Mouse (Mus musculus) adrenal gland, postnatal 10 days (tissue): ENCODE measurements around the gene 4921536K21Rik. TPM values are rescaled to one million over a fixed set of nuclear protein-coding genes. Genes with fewer than 3 reads are reported as not detected.

Source experiments
- DNase-seq: peaks from one replicate; pipeline ENCODE4 v3.0.0; 2021; ENCODE audit warnings: mixed read lengths
- total RNA-seq, 2 experiments: library from RNA; stranded (reverse); gene quantifications; 2 replicates each; pipeline ENCODE4 v1.2.3; 2021

The 4921536K21Rik gene
- total RNA-seq, 2 experiments from 2014 or later = 0.55 to 0.63 TPM

DNA sequence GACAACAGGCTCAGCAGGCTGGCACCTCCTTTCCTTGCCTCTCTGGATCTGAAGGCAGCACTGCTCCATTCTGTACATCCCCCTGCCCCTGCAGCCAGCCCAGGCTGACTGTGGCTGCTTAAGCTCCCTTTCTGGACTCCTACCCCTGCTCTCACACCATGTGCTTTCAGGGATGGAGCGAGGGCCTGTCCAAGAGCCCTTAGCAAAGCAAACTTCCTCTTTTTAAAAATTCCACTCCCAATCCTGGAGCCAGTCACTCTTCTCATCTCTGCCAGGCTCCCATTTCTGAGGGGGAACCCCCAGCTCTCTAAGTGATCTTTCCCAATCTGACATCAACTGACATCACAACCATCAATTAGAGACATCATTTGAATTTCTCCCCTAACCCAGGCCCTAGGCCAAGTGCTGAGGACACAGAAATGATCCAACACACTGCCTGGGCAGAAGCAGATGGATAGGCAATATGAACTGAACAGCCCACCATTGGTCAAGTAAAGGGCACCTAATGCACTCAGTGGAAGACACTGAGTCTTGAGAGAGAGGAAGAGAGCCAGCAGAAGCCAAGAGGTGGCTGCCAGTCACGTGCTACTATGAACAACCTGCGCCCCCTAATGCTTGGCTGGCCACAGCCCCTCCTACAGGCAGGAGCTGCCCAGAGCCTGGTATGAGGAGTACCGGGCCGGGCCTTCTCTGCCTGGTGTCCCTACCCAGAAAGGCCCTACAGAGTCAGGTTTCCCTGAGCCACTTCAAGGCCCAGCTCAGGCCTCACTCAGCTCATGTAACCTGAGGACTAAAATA, 15.8 kb upstream of the 4921536K21Rik start:
- DNase-seq = no peak

- DNase-seq = no peak
These were observed 14.3 kb upstream of the 4921536K21Rik start for GRCm38 (mm10) chr11:3909236-3909635.

DNA sequence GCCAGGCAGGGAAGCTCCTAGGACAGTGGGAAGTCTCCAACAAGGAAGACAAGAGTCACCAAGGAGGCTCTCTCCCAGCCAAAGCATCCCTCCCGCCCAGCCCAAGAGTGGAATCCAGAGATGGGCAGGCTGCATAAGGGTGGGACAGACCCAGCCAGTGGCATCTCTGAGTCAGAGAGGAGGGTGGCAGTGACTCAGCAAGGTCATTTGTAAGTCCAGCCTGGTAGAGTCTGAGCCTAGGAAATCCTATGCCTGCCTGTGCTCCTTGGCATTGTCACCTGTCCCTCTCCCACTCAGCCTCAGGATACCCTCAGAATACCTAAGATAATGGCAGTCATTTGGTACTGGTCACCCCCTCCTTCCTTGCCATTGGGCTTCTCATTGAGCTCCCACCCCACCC, 10.5 kb upstream of the 4921536K21Rik start:
- DNase-seq = peak; percentile 35

DNA sequence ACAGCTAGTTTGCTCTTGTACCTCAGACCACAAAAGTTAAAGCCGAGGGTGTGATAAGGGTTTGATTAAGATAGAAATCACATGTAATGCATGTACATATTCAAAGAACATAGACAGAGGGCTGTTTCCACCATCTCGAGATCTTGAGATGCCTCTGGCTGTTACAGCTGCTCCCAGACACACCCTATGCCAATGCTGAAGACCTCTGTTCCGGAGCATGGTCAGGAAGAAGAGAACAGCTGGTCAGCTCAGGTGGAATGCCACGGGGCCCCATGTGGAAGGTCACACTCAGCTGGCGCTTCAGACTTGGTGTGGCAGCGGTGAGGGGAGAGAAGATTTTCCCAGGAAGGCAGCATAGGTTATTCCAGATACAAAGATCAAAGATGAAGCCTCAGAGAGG, 9.8 kb upstream of the 4921536K21Rik start:
- DNase-seq = no peak

- DNase-seq = peak; percentile 88
These were observed 8.1 kb upstream of the 4921536K21Rik start for GRCm38 (mm10) chr11:3903046-3903445.

DNA sequence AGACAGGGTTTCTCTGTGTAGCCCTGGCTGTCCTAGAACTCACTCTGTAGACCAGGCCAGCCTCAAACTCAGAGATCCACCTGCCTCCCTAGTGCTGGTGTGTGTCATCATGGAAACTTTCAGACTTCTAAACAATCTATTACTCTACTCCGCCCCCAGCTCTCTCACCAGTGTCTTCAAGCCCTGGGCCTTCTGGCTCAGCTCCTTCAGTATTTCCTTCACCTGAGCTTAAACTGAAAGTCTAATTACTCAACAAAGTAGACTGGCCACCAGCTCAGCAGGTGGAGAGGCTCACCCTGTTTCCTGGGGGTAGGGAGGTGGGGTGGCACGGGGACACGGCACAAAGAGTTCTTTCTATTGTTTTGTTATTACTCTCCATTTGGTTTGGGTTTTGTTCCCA, 7.6 kb upstream of the 4921536K21Rik start:
- no peak for DNase-seq

GRCm38 (mm10) chr11:3900296-3900695, 5.4 kb upstream of the 4921536K21Rik start:
- DNase-seq = no peak

DNA sequence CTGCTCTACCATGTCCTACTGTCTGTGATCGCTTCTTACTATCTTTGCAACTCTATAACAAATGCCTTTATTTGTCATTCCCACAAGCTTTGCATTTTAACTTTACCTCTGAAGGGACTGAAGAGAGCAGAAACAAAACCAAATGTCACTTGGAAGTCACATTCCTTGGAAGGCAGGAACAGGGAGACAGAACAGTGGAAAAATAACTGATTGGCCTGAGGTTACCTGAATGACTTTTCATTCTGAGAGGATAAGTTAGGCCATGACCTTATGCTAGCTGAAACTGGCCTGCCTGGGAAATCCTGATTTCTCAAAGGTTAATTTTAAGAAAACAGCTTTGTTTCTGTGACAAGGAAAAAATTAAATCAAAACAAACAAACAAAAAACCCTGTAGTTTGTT, 1.0 kb upstream of the 4921536K21Rik start:
- DNase-seq = no peak

DNA sequence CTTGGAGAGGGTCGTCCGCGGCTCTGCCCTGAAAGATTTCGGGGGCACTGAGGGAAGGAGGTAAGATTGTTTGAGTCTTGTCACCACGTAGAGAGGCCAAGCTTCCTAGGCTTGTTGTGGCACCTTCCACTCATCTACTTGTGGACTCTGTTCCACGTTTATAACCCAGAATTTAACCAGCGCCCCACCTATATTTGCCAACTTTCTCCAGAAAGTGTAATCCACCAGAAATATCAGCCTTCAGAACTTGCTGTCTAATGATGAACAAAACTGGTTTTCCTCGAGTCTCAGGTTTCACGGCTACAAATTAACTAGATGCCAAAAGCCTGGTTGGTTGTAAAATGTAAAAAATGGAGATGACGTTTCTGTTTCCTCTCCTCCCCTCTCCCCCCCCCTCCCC, 560 bp upstream of the 4921536K21Rik start:
- DNase-seq = no peak

DNA sequence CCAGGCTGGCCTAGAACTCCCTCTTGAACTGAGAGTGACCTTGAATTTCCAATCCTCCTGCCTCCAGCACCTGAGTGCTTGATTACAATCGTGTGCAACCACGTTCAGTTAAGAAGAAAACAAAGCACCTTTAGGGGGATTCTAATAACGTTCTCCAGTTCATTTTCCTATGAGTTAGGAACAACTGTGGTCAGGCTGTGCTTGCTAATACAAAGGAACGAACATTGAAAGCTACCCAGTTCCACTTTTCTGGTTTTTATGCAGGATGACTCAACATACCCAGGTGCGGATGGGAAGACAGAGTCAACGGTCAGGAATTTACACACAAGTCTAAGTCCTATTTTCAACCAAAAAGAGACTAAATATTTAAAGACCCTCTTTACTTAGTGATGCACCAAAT, 928 bp downstream of the 4921536K21Rik start:
- DNase-seq = no peak

DNA sequence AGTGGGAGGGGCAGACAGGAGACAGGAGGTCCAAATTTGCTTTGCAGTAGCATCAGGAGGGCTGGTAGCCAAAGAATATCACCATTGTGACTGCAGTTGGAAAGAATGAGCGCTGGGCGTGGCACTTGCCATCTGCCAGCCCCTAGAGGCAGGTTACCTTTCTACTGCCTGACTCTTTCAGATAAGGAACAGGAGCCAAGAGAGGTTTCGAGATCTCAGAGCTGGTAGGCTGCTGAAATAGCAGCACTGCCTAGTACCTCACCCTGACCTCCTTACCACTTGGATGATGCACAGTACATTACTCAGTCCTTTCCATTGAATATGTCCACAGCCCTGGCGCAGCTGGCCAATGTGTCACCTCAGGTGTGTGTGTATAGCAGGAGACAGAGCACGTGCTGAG, 7.6 kb downstream of the 4921536K21Rik start:
- no peak for DNase-seq

GRCm38 (mm10) chr11:3883711-3884110, 11.2 kb downstream of the 4921536K21Rik start:
- no peak for DNase-seq

GRCm38 (mm10) chr11:3879836-3880235, 15.1 kb downstream of the 4921536K21Rik start:
- DNase-seq = peak; percentile 85

GRCm38 (mm10) chr11:3878660-3879059, 16.2 kb downstream of the 4921536K21Rik start:
- no peak for DNase-seq

GRCm38 (mm10) chr11:3876419-3876818, 18.5 kb downstream of the 4921536K21Rik start:
- DNase-seq = no peak

GRCm38 (mm10) chr11:3864343-3864742, 30.6 kb downstream of the 4921536K21Rik start:
- DNase-seq = no peak

- peak; percentile 85 for DNase-seq
These were observed 31.3 kb downstream of the 4921536K21Rik start, which contains the start of gene Osbp2 for GRCm38 (mm10) chr11:3863454-3864112. TSS of gene Osbp2 (minus strand) at chr11:3863903.

DNA sequence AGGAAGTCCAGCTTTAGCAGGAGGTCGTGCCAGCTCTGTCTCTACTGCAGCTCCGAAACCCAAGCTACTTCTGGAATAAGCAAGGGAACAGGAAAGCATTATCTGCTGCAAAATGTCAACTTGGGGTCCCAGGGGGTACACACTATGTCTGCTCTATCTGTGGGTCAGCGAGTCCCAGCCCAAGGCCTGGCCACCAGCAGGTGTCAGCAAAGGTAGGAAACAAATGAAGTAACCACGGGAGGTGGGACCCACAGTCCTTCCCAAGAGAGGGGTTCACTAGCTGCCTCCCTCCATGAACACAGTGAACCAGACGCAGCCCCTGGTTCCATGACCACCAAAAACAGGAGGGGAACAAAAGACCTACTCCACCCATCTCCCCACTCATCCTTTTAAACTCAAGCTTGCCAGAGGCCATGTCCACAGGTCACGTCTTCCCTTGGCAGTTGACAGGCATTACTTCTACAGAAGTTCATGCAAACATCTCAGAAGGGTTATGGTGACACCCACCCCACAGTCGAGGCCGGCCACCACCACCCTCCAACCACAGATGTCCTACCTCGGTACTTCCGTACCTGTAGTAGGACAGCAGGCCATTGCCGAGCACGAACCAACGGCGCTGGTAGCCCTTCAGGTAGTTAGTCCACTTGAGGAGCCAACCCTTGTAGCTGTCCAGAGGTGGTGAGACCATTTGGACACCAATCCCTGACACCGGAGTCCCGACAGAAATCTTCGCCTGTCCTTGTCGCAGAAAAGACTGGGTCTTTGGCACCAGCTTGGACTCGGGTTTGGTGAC, 32.0 kb downstream of the 4921536K21Rik start:
- no peak for DNase-seq

GRCm38 (mm10) chr11:3860361-3860760, 34.5 kb downstream of the 4921536K21Rik start:
- DNase-seq = no peak

- no peak for DNase-seq
These were observed 35.1 kb downstream of the 4921536K21Rik start for GRCm38 (mm10) chr11:3859778-3860177.

DNA sequence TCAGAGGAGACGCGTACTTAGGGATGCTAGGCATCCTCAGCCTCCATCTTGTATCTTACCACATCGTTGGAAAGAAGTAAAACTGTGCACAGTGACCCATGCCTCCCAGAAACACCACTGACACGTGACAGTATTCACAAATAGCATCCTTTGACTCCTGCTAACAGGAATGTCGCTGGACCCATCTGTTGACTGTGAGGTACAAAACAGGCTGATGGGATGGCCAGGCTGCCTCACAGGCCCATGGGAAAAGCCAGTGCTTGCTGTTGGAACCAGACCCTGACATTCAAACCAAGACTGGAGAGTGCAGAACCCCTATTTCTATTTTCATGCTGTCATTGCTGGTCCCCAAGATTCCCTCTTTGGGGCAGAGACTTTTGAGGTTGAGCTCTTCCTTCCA, 37.0 kb downstream of the 4921536K21Rik start:
- DNase-seq = no peak

- DNase-seq = no peak
These were observed 39.1 kb downstream of the 4921536K21Rik start for GRCm38 (mm10) chr11:3855846-3856245.

GRCm38 (mm10) chr11:3854156-3854555, 40.7 kb downstream of the 4921536K21Rik start:
- DNase-seq = no peak
